Mouse (Mus musculus): ENCODE measurements around the gene Pex6.
A peak's percentile ranks its signal among the peaks of the same experiment; 100 is the strongest.

- TF ChIP-seq CTCF (IDR thresholded peaks at IDR 0.05; ENCODE audit: low read depth) (0 out of 2 replicates have a peak, but pooled peaks have one; percentile 13), EP300 (IDR thresholded peaks at IDR 0.05; ENCODE audit: low read depth) (no peak)
These were observed 16.8 kb downstream of the Pex6 start for GRCm38 (mm10) chr17:46728021-46728420.

All from heart, postnatal 0 days (tissue).